Mouse (Mus musculus) neural tube, embryonic 14.5 days (tissue): ENCODE measurements around the gene Eif4g3. TPM values are rescaled to one million over a fixed set of nuclear protein-coding genes. Genes with fewer than 3 reads are reported as not detected.

ENCODE experiments used
- ATAC-seq: fragments of 200-750 bp; cut with Nextera tagmentation; 2 replicates; pipeline ENCODE4 v1.8.0; 2017; ENCODE audit warnings: low read depth, mild to moderate bottlenecking, moderate TSS enrichment, moderate library complexity
- H3K27ac ChIP-seq: fragments of 300-500 bp; sonication (generic); 2 replicates; pipeline ENCODE4 v1.5.1; 2014; ENCODE audit warnings: low read depth, mild to moderate bottlenecking, control low read depth, low read length, moderate library complexity, mixed read lengths
- H3K27me3 ChIP-seq: fragments of 300-500 bp; sonication (generic); 2 replicates; pipeline ENCODE4 v1.6.1; 2014; ENCODE audit warnings: low read length; ENCODE audit not compliant: control insufficient read depth, insufficient read depth
- H3K36me3 ChIP-seq: fragments of 300-500 bp; sonication (generic); 2 replicates; pipeline ENCODE4 v1.6.1; 2014; ENCODE audit warnings: low read length, mixed read lengths; ENCODE audit not compliant: control insufficient read depth, insufficient read depth
- H3K4me1 ChIP-seq: fragments of 300-500 bp; sonication (generic); 2 replicates; pipeline ENCODE4 v1.6.1; 2014; ENCODE audit warnings: low read length; ENCODE audit not compliant: control insufficient read depth, insufficient read depth
- H3K4me2 ChIP-seq: fragments of 300-500 bp; sonication (generic); 2 replicates; pipeline ENCODE4 v1.6.1; 2014; ENCODE audit warnings: mild to moderate bottlenecking, low read depth, low read length, control low read depth
- H3K4me3 ChIP-seq: fragments of 300-500 bp; sonication (generic); 2 replicates; pipeline ENCODE4 v1.5.1; 2014; ENCODE audit warnings: low read depth, low read length, control low read depth, mixed read lengths
- H3K9ac ChIP-seq: fragments of 300-500 bp; sonication (generic); replicated peaks from 2 replicates; pipeline ENCODE4 v1.6.1; 2014; ENCODE audit warnings: low read depth, mild to moderate bottlenecking, control low read depth, low read length, mixed read lengths
- H3K9me3 ChIP-seq: fragments of 300-500 bp; sonication (generic); 2 replicates; pipeline ENCODE4 v1.6.1; 2016; ENCODE audit warnings: low read length; ENCODE audit not compliant: control insufficient read depth
- WGBS: fragments of 180-500 bp; shearing (Covaris S2); extraction: QIAGEN DNeasy Blood & Tissue Kit; methylation state at CpG from one replicate; pipeline ENCODE4 v1.1.7; 2014; 5-methylcytosine and 5-hydroxymethylcytosine counted together
- polyA plus RNA-seq: library from polyadenylated mRNA; unstranded; fragments of >200 nt; fragmentation: Nextera tagmentation; extraction: Ambion mirVana; gene quantifications from 2 replicates; pipeline ENCODE4 v1.2.1, GENCODE M21; 2014

Gene Eif4g3
- polyA plus RNA-seq, 1 experiment from 2014 or later, result 71.4 TPM

DNA sequence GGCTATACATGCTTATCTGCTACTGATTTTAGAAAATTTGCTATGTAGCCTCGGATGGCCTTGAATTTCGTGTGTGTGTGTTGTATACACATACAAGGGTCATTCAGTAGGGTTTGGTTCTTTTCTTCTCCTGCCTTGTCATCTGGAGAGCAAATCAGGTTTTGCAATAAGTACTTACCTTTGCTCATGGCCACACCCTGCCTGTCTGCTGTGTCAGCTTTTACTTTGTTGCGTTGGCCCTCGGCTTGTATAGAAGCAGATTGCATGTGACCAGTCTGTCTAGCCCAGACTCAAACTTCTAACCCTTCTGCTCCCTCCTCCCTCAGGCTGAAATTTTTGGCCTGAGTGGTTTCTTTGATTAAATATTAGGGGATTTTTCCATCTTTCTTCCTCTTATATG is 157.2 kb downstream of the Eif4g3 start:
- no peak overlapping the region for H3K9ac ChIP-seq
- H3K4me2 ChIP-seq, result no peak overlapping the region
- H3K27ac ChIP-seq, result no peak overlapping the region
- H3K4me3 ChIP-seq, result no peak overlapping the region
- H3K27me3 ChIP-seq, result no peaks in the 10 kb centered on the region
- H3K9me3 ChIP-seq, result no peaks in the 10 kb centered on the region
- peaks cover 11% of the 10 kb centered on the region; the same call in 1 of the 2 replicates for H3K36me3 ChIP-seq
- H3K4me1 ChIP-seq, result no peaks in the 10 kb centered on the region
- no peak for ATAC-seq
- 90% methylated on average over 4 of the region's 4 CpGs for WGBS

DNA sequence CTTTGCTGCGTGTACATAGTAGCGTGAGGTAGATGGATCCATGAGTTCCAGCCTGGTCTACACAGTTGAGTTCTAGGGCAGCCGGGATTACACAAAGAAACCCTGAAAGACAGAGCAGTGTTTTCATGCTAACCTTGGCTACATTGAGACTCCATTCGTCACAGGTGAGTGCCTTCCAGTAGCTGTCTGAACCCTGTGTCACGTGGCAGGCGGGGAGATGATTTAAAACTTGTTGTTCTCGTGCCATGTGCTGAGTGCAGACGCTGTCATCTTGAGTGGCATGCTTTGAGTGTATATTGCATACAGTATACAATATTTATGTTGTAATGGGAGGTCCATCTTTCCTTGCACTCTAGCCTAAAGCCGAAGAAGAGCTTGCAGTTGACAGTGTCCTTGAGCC is 158.4 kb downstream of the Eif4g3 start:
- 88% methylated on average over 9 of the region's 9 CpGs for WGBS
- Histone ChIP-seq H3K27me3 (no peaks in the 10 kb centered on the region), H3K27ac (no peak overlapping the region), H3K36me3 (peaks cover 11% of the 10 kb centered on the region; the same call in 1 of the 2 replicates), H3K4me3 (no peak overlapping the region), H3K9ac (no peak overlapping the region), H3K4me1 (no peaks in the 10 kb centered on the region), H3K9me3 (no peaks in the 10 kb centered on the region), H3K4me2 (no peak overlapping the region)
- ATAC-seq, result no peak

DNA sequence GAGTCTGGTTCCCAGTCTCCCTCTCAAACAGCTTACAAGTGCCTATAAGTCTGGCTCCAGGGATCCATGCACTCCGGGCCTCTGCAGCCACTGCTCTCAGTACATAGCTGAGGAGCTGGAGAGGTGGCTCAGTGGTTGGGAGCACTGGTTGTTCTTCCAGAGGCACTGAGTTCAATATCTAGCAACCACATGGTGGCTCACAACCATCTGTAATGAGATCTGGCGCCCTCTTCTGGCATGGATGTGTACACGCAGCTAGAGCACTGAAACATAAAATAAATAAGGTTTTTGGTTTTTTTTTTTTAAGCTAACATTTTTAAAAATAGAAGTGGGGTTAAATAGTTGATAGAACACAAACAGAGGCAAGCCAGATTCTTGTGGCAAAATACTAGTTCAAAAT is 161.2 kb downstream of the Eif4g3 start:
- Histone ChIP-seq H3K9ac (no peak overlapping the region), H3K4me2 (no peak overlapping the region), H3K9me3 (no peaks in the 10 kb centered on the region), H3K27me3 (no peaks in the 10 kb centered on the region), H3K4me3 (no peak overlapping the region), H3K27ac (no peak overlapping the region), H3K4me1 (no peaks in the 10 kb centered on the region), H3K36me3 (peaks cover 29% of the 10 kb centered on the region)
- 56% methylated on average over 3 of the region's 3 CpGs for WGBS
- no peak for ATAC-seq

GRCm38 (mm10) chr4:138160918-138161317 is 168.1 kb downstream of the Eif4g3 start:
- no peak for ATAC-seq
- peaks cover 27% of the 10 kb centered on the region for H3K36me3 ChIP-seq

DNA sequence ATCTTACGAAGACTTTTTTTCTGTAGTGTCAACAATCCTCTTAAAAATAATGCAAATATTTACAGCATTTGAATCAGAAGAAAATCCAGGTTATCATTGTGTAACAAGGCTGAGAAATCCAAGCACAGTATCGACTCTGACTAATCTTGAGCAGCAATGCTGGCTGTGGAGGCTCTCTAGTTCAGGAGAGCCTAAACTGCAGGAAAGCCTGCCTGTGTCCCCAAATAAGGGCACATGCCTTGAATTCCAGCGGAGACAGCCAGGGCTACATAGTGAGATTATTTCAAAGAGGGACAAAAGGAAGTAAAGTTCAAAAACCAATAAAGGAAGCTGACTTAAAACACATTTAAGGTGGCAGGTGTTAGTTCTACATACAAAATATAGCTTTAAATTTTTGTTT is 168.7 kb downstream of the Eif4g3 start:
- peaks cover 29% of the 10 kb centered on the region for H3K36me3 ChIP-seq

More at GRCm38 (mm10) chr4:138160918-138161317, 168.1 kb downstream of the Eif4g3 start:
- Histone ChIP-seq H3K9ac (no peak overlapping the region), H3K27ac (no peak overlapping the region), H3K9me3 (no peaks in the 10 kb centered on the region), H3K4me3 (no peak overlapping the region), H3K27me3 (no peaks in the 10 kb centered on the region), H3K4me1 (no peaks in the 10 kb centered on the region), H3K4me2 (no peak overlapping the region)
- 89% methylated on average over 5 of the region's 5 CpGs for WGBS

GRCm38 (mm10) chr4:138163836-138164235 is 171.0 kb downstream of the Eif4g3 start:
- peaks cover 26% of the 10 kb centered on the region for H3K36me3 ChIP-seq
- H3K4me3 ChIP-seq, result no peak overlapping the region
- no peaks in the 10 kb centered on the region for H3K27me3 ChIP-seq
- no peaks in the 10 kb centered on the region for H3K9me3 ChIP-seq
- WGBS, result 54% methylated on average over 2 of the region's 2 CpGs
- no peak overlapping the region for H3K9ac ChIP-seq
- no peaks in the 10 kb centered on the region for H3K4me1 ChIP-seq
- no peak overlapping the region for H3K4me2 ChIP-seq
- no peak for ATAC-seq
- no peak overlapping the region for H3K27ac ChIP-seq

More for the DNA sequence above, 168.7 kb downstream of the Eif4g3 start:
- Histone ChIP-seq H3K4me3 (no peak overlapping the region), H3K4me2 (no peak overlapping the region), H3K9ac (no peak overlapping the region), H3K4me1 (no peaks in the 10 kb centered on the region), H3K9me3 (no peaks in the 10 kb centered on the region), H3K27ac (no peak overlapping the region), H3K27me3 (no peaks in the 10 kb centered on the region)
- 87% methylated on average over 3 of the region's 3 CpGs for WGBS
- no peak for ATAC-seq

DNA sequence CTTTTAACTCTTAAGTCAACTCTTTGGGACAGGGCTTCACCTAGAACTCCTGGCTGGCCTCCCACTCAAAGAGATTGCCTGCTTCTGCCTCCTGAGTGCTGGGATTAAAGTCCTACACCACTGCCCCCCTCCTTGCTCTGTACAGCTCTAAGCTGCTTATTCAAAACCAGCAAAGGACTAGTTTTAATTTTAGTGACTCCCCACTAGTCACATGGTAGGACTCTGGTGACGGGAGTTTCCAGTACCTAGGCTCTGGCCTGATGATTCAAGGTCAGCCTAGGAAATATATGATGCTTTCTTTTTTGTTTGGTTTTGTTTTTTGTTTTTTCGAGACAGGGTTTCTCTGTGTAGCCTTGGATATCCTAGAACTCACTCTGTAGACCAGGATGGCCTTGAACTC is 172.0 kb downstream of the Eif4g3 start:
- Histone ChIP-seq H3K36me3 (peaks cover 24% of the 10 kb centered on the region), H3K4me2 (no peak overlapping the region), H3K9ac (no peak overlapping the region), H3K9me3 (no peaks in the 10 kb centered on the region), H3K27me3 (no peaks in the 10 kb centered on the region), H3K27ac (no peak overlapping the region), H3K4me1 (no peaks in the 10 kb centered on the region), H3K4me3 (no peak overlapping the region)
- WGBS, result 95% methylated on average over 2 of the region's 2 CpGs
- ATAC-seq, result no peak

GRCm38 (mm10) chr4:138166519-138166918 is 173.7 kb downstream of the Eif4g3 start:
- 91% methylated on average over 10 of the region's 10 CpGs for WGBS
- H3K4me2 ChIP-seq, result no peak overlapping the region
- H3K27me3 ChIP-seq, result no peaks in the 10 kb centered on the region
- no peak for ATAC-seq
- no peak overlapping the region for H3K9ac ChIP-seq
- peaks cover 31% of the 10 kb centered on the region for H3K36me3 ChIP-seq
- no peak overlapping the region for H3K27ac ChIP-seq
- H3K4me3 ChIP-seq, result no peak overlapping the region
- no peaks in the 10 kb centered on the region for H3K9me3 ChIP-seq
- no peaks in the 10 kb centered on the region for H3K4me1 ChIP-seq

DNA sequence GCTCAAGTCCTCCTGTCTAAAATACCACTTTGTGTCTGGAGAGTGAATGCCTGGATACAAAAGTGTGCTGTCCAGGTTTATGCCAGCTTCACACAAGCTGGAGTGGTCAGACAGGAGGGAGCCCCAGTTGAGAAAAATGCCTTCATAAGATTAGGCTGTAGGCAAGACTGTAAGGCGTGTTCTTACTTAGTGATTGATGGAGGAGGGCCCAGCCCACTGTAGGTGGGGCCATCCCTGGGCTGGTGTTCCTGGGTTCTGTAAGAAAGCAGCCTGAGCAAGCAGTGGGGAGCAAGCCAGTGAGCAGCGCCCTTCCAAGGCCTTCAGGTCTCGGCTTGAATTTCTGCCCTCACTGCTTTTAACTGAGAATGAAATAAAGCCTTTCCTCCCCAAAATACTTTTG is 175.3 kb downstream of the Eif4g3 start:
- H3K4me2 ChIP-seq, result no peak overlapping the region
- no peak for ATAC-seq
- H3K9me3 ChIP-seq, result no peaks in the 10 kb centered on the region
- 80% methylated on average over 3 of the region's 3 CpGs for WGBS
- no peak overlapping the region for H3K27ac ChIP-seq
- peaks cover 43% of the 10 kb centered on the region for H3K36me3 ChIP-seq
- H3K9ac ChIP-seq, result no peak overlapping the region
- H3K4me1 ChIP-seq, result no peaks in the 10 kb centered on the region
- H3K27me3 ChIP-seq, result no peaks in the 10 kb centered on the region
- H3K4me3 ChIP-seq, result no peak overlapping the region

DNA sequence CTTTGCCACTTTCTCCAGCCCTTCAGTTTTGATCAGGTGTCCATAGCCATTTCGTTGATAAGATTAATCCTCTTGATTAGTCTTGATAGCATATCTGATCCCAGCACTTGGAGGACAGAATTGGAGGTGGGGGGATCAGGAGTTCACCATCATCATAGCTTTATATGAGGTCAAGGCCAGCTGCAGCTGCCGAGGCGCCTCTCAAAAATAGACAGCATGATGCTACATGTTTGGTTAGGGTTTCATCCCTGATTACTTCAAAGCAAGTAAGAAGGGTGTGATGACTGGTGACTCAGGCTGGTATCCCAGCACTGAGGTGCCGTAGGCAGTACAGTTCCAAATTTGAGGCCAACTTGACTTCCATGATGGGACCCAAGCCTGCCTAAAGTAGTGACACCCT is 176.6 kb downstream of the Eif4g3 start:
- H3K4me2 ChIP-seq, result no peak overlapping the region
- H3K4me1 ChIP-seq, result no peaks in the 10 kb centered on the region
- no peak for ATAC-seq
- no peak overlapping the region for H3K9ac ChIP-seq
- no peaks in the 10 kb centered on the region for H3K9me3 ChIP-seq
- no peak overlapping the region for H3K4me3 ChIP-seq
- H3K27ac ChIP-seq, result no peak overlapping the region
- peaks cover 44% of the 10 kb centered on the region for H3K36me3 ChIP-seq
- WGBS, result 92% methylated on average over 4 of the region's 4 CpGs
- H3K27me3 ChIP-seq, result no peaks in the 10 kb centered on the region
